Mouse (Mus musculus): ENCODE data around the gene Bicc1.

DNA sequence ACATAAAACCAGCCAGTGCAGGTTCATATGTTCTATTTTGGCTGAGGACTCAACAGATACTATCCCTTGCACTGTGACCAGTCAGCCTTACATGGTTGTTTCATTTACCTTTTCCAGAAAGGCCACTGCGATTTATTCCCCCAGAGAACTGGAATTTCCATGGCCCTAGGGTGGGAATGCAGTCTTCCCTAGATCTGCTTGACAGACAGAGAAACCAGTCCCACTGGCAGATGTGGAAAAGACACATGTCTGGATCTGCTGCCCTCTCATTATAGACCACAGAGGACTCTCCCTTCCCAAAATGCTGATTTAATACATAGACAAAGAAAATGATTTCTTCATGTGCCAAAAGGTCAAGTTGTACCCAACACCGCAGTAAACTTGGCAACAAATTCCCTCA is 156.6 kb downstream of the Bicc1 start:
- TF ChIP-seq CTCF (IDR thresholded peaks at IDR 0.05) (no peak), POLR2A (IDR thresholded peaks at IDR 0.05; ENCODE audit: insufficient read depth, low read depth, low read length) (no peak), EP300 (IDR thresholded peaks at IDR 0.05; ENCODE audit: insufficient read depth, low read depth, low read length) (no peak)

Data from heart, adult 2 months (tissue).